In genomic region chr9:50727171-50727924, GRCm38 (mm10) we compare ENCODE assay signal across 9 mouse cellular contexts. TPM values are rescaled to one million over a fixed set of nuclear protein-coding genes. Genes with fewer than 3 reads are reported as not detected.
DNase-seq lines count a peak whose midpoint lies in the region; ATAC-seq lines count a peak whose summit lies in the region.
"Had no signal": no experiment of that assay in that cellular context is flagged by ENCODE, and none has a peak within 500 bp of the region (broad histone marks: within the 10 kb centered on the region; RNA-seq: fewer than 3 reads in every experiment).

No protein-coding gene starts in this region.

- H3K4me3 ChIP-seq in kidney, embryonic 14.5 days (ENCODE audit: low read length) = peak overlapping the region; percentile 62
- peak overlapping the region; percentile 70 for H3K4me3 ChIP-seq in forebrain, embryonic 10.5 days
- peak overlapping the region; percentile 66 for H3K4me3 ChIP-seq in intestine, embryonic 16.5 days (ENCODE audit: low read length)
- H3K4me3 ChIP-seq in midbrain, embryonic 10.5 days = peak overlapping the region; percentile 71

- H3K4me1 ChIP-seq in kidney, embryonic 14.5 days (ENCODE audit: control insufficient read depth, insufficient read depth, low read length) = peaks cover 4% of the 10 kb centered on the region; the same call in 1 of the 2 replicates
- H3K4me1 ChIP-seq in forebrain, embryonic 10.5 days = peaks cover 56% of the 10 kb centered on the region
- peaks cover 3% of the 10 kb centered on the region; the same call in 1 of the 2 replicates for H3K4me1 ChIP-seq in intestine, embryonic 16.5 days (ENCODE audit: control insufficient read depth, insufficient read depth, low read length)
- H3K4me1 ChIP-seq in midbrain, embryonic 10.5 days = peaks cover 60% of the 10 kb centered on the region

- no peak for DNase-seq in kidney, postnatal 36 days
- peak; percentile 12 for DNase-seq in adrenal gland, adult 8-10 months
- peak; percentile 48 for DNase-seq in forebrain, embryonic 10.5 days (ENCODE audit: extremely low spot score, low spot score)
- DNase-seq in midbrain, embryonic 10.5 days (ENCODE audit: low spot score) = no peak
- no peak for DNase-seq in urinary bladder, postnatal 4 days (ENCODE audit: low spot score in 2 of 2)
- no peak for DNase-seq in thymus, postnatal 4 days

- no peaks in the 10 kb centered on the region for H3K27me3 ChIP-seq in kidney, embryonic 14.5 days (ENCODE audit: control insufficient read depth, insufficient read depth, low read length)
- H3K27me3 ChIP-seq in forebrain, embryonic 10.5 days (ENCODE audit: poor library complexity, severe bottlenecking) = peaks cover 10% of the 10 kb centered on the region; the same call in 1 of the 2 replicates
- H3K27me3 ChIP-seq in intestine, embryonic 16.5 days (replicated peaks; ENCODE audit: control insufficient read depth, insufficient read depth, low read length) = no peaks in the 10 kb centered on the region
- H3K27me3 ChIP-seq in midbrain, embryonic 10.5 days (ENCODE audit: low read depth, poor library complexity, severe bottlenecking) = peaks cover 17% of the 10 kb centered on the region

- peak overlapping the region; percentile 65 for H3K9ac ChIP-seq in kidney, embryonic 14.5 days (ENCODE audit: low read depth, low read length)
- peak overlapping the region; percentile 73 for H3K9ac ChIP-seq in intestine, embryonic 16.5 days (ENCODE audit: low read depth, low read length)

- peak overlapping the region; percentile 74 for H3K4me2 ChIP-seq in kidney, embryonic 14.5 days (replicated peaks; ENCODE audit: low read depth, low read length)
- peak overlapping the region; percentile 95 for H3K4me2 ChIP-seq in intestine, embryonic 16.5 days (ENCODE audit: low read depth, low read length)

- no peaks in the 10 kb centered on the region for H3K9me3 ChIP-seq in kidney, embryonic 14.5 days (ENCODE audit: control insufficient read depth, low read length)
- no peaks in the 10 kb centered on the region for H3K9me3 ChIP-seq in forebrain, embryonic 10.5 days
- H3K9me3 ChIP-seq in intestine, embryonic 16.5 days (ENCODE audit: control insufficient read depth, low read length) = no peaks in the 10 kb centered on the region
- H3K9me3 ChIP-seq in midbrain, embryonic 10.5 days (replicated peaks) = no peaks in the 10 kb centered on the region

- WGBS in kidney, embryonic 14.5 days = 3% methylated on average over 30 of the region's 30 CpGs
- WGBS in forebrain, embryonic 10.5 days = 3% methylated on average over 30 of the region's 30 CpGs
- 10% methylated on average over 30 of the region's 30 CpGs for WGBS in intestine, embryonic 16.5 days
- WGBS in midbrain, embryonic 10.5 days = 2% methylated on average over 30 of the region's 30 CpGs

- no peaks in the 10 kb centered on the region for H3K36me3 ChIP-seq in kidney, embryonic 14.5 days (ENCODE audit: control insufficient read depth, insufficient read depth, low read length)
- H3K36me3 ChIP-seq in forebrain, embryonic 10.5 days (replicated peaks) = peaks cover 2% of the 10 kb centered on the region
- H3K36me3 ChIP-seq in intestine, embryonic 16.5 days (ENCODE audit: control insufficient read depth, insufficient read depth, low read length) = no peaks in the 10 kb centered on the region
- H3K36me3 ChIP-seq in midbrain, embryonic 10.5 days = no peaks in the 10 kb centered on the region

- H3K27ac ChIP-seq in kidney, embryonic 14.5 days (ENCODE audit: low read depth, low read length) = no peak overlapping the region
- H3K27ac ChIP-seq in forebrain, embryonic 10.5 days = peak overlapping the region; percentile 86
- H3K27ac ChIP-seq in intestine, embryonic 16.5 days (ENCODE audit: low read length) = no peak overlapping the region
- H3K27ac ChIP-seq in midbrain, embryonic 10.5 days (replicated peaks) = peak overlapping the region; percentile 88

- ATAC-seq in kidney, embryonic 14.5 days (ENCODE audit: low FRiP score, low TSS enrichment) = peak; percentile 65
- peak; percentile 67 for ATAC-seq in intestine, embryonic 16.5 days

RNA-seq across cellular contexts. Expression of gene Dixdc1, which starts 12.0 kb away (rescaled TPM):
- 5.7 and 10.3 TPM in 2 replicates for polyA plus RNA-seq in kidney, embryonic 14.5 days (2014; fragmentation: Nextera tagmentation; extraction: Ambion mirVana)
- 10 to 100 TPM in 3 of 4 experiments, 1 to 10 TPM in 1; 9.5 to 13.6 (median 11.7) TPM for total RNA-seq in adrenal gland, adult 8-10 months (2022)
- polyA plus RNA-seq in forebrain, embryonic 10.5 days (2016; fragmentation: Nextera tagmentation; extraction: Ambion mirVana) = 22.2 and 23.0 TPM in 2 replicates
- polyA plus RNA-seq in intestine, embryonic 16.5 days (2015; fragmentation: Nextera tagmentation; extraction: Ambion mirVana) = 4.8 TPM in 2 replicates
- 20.6 and 21.8 TPM in 2 replicates for polyA plus RNA-seq in midbrain, embryonic 10.5 days (2016; fragmentation: Nextera tagmentation; extraction: Ambion mirVana)
- total RNA-seq: neutrophil, adult 5-6 weeks had no signal

RNA-seq across cellular contexts. Expression of gene 2310030G06Rik, which starts 19.0 kb away (rescaled TPM):
- polyA plus RNA-seq in kidney, embryonic 14.5 days (2014; fragmentation: Nextera tagmentation; extraction: Ambion mirVana) = 8.7 and 9.3 TPM in 2 replicates
- total RNA-seq in adrenal gland, adult 8-10 months (2022) = 1 to 10 TPM; 6.6 to 9.3 (median 7.9) TPM
- polyA plus RNA-seq in forebrain, embryonic 10.5 days (2016; fragmentation: Nextera tagmentation; extraction: Ambion mirVana) = 2.1 and 2.5 TPM in 2 replicates
- polyA plus RNA-seq in intestine, embryonic 16.5 days (2015; fragmentation: Nextera tagmentation; extraction: Ambion mirVana) = 21.3 and 23.5 TPM in 2 replicates
- 1.4 TPM in 2 replicates for polyA plus RNA-seq in midbrain, embryonic 10.5 days (2016; fragmentation: Nextera tagmentation; extraction: Ambion mirVana)
- total RNA-seq: neutrophil, adult 5-6 weeks had no signal

RNA-seq across cellular contexts. Expression of gene Cryab, which starts 23.8 kb away (rescaled TPM):
- 15.7 and 20.6 TPM in 2 replicates for polyA plus RNA-seq in kidney, embryonic 14.5 days (2014; fragmentation: Nextera tagmentation; extraction: Ambion mirVana)
- 10 to 100 TPM; 26.8 to 60.1 (median 38.2) TPM for total RNA-seq in adrenal gland, adult 8-10 months (2022)
- polyA plus RNA-seq in forebrain, embryonic 10.5 days (2016; fragmentation: Nextera tagmentation; extraction: Ambion mirVana) = 3.2 and 5.7 TPM in 2 replicates
- polyA plus RNA-seq in intestine, embryonic 16.5 days (2015; fragmentation: Nextera tagmentation; extraction: Ambion mirVana) = 62.8 and 63.6 TPM in 2 replicates
- 3.6 and 5.9 TPM in 2 replicates for polyA plus RNA-seq in midbrain, embryonic 10.5 days (2016; fragmentation: Nextera tagmentation; extraction: Ambion mirVana)
- total RNA-seq: neutrophil, adult 5-6 weeks had no signal

RNA-seq across cellular contexts. Expression of gene Hspb2, which starts 24.8 kb away (rescaled TPM):
- polyA plus RNA-seq in kidney, embryonic 14.5 days (2014; fragmentation: Nextera tagmentation; extraction: Ambion mirVana) = 0.72 and 1.0 TPM in 2 replicates
- total RNA-seq in adrenal gland, adult 8-10 months (2022) = 1 to 10 TPM; 3.0 to 3.2 (median 3.1) TPM
- polyA plus RNA-seq in forebrain, embryonic 10.5 days (2016; fragmentation: Nextera tagmentation; extraction: Ambion mirVana) = 0.69 and 1.1 TPM in 2 replicates
- polyA plus RNA-seq in intestine, embryonic 16.5 days (2015; fragmentation: Nextera tagmentation; extraction: Ambion mirVana) = 5.0 TPM in 2 replicates
- 0.33 and 0.60 TPM in 2 replicates for polyA plus RNA-seq in midbrain, embryonic 10.5 days (2016; fragmentation: Nextera tagmentation; extraction: Ambion mirVana)
- total RNA-seq: neutrophil, adult 5-6 weeks had no signal

RNA-seq across cellular contexts. Expression of gene Fdxacb1, which starts 40.7 kb away (rescaled TPM):
- polyA plus RNA-seq in kidney, embryonic 14.5 days (2014; fragmentation: Nextera tagmentation; extraction: Ambion mirVana) = 11.1 and 11.5 TPM in 2 replicates
- total RNA-seq in adrenal gland, adult 8-10 months (2022) = 1 to 10 TPM; 5.3 to 8.9 (median 6.7) TPM
- polyA plus RNA-seq in forebrain, embryonic 10.5 days (2016; fragmentation: Nextera tagmentation; extraction: Ambion mirVana) = 12.2 and 14.5 TPM in 2 replicates
- 12.6 and 13.0 TPM in 2 replicates for polyA plus RNA-seq in intestine, embryonic 16.5 days (2015; fragmentation: Nextera tagmentation; extraction: Ambion mirVana)
- 12.1 and 12.8 TPM in 2 replicates for polyA plus RNA-seq in midbrain, embryonic 10.5 days (2016; fragmentation: Nextera tagmentation; extraction: Ambion mirVana)

Comparison
In these comparisons a context has a peak if more than half of its experiments do, and no peak if none do; other contexts are left out.
1. H3K27ac ChIP-seq: peak in forebrain, embryonic 10.5 days (single experiment) and midbrain, embryonic 10.5 days (single experiment); none in kidney, embryonic 14.5 days (single experiment) and intestine, embryonic 16.5 days (single experiment).
2. DNase-seq: peak in adrenal gland, adult 8-10 months (single experiment) and forebrain, embryonic 10.5 days (single experiment); none in kidney, postnatal 36 days (0 of 2), midbrain, embryonic 10.5 days (single experiment), urinary bladder, postnatal 4 days (0 of 2) and thymus, postnatal 4 days (single experiment).
3. Peak in every context shown above with its lines, with median percentiles within 50 percentile points of each other: H3K4me3 ChIP-seq.